Mouse (Mus musculus): Measurements from ENCODE around the gene Gm29276. TPM values are rescaled to one million over a fixed set of nuclear protein-coding genes. Genes with fewer than 3 reads are reported as not detected.

The Gm29276 gene
- not detected in 2 replicates for polyA plus RNA-seq (2015; fragmentation: Nextera tagmentation; extraction: Ambion mirVana)

DNA sequence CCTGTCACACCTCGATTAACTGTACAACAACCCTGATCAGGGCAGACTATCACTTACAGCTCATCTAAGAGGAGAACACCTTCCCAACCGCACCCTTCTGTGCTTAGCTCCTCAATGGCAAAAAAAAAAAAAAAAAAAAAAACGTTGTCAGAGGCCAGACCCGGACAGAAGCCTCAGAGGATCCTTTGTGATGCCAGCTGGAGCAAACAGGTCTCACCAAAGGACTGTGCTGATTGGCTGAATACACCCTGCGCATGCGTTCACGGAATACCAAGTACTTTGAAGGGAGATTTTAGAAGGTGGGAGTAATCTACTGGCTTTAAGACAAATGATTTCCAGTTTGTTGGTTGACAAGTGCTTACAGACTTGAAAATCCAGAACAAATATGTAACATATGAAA is at the start of gene Gm29276:
Gene Gm29276, minus strand, starts transcription at position 101 of the 400 bp plus-strand sequence.

Data from spleen, postnatal 0 days (tissue).